Mouse (Mus musculus) c-Kit-positive CD71-positive TER-119-negative erythroid progenitor cells, embryonic 14.5 days (primary cell): ENCODE measurements around the gene Adm.

Source experiments
- DNase-seq: peaks from one replicate; pipeline ENCODE4 v3.0.0-alpha.2; 2013; ENCODE audit warnings: low read depth

The Adm gene

GRCm38 (mm10) chr7:110658378-110658928, 31.0 kb downstream of the Adm start:
- no peak for DNase-seq

GRCm38 (mm10) chr7:110666537-110666936, 39.1 kb downstream of the Adm start:
- no peak for DNase-seq

- no peak for DNase-seq
These were observed 40.8 kb downstream of the Adm start for GRCm38 (mm10) chr7:110668247-110668646.

GRCm38 (mm10) chr7:110668756-110669155, 41.3 kb downstream of the Adm start:
- DNase-seq: no peak

DNA sequence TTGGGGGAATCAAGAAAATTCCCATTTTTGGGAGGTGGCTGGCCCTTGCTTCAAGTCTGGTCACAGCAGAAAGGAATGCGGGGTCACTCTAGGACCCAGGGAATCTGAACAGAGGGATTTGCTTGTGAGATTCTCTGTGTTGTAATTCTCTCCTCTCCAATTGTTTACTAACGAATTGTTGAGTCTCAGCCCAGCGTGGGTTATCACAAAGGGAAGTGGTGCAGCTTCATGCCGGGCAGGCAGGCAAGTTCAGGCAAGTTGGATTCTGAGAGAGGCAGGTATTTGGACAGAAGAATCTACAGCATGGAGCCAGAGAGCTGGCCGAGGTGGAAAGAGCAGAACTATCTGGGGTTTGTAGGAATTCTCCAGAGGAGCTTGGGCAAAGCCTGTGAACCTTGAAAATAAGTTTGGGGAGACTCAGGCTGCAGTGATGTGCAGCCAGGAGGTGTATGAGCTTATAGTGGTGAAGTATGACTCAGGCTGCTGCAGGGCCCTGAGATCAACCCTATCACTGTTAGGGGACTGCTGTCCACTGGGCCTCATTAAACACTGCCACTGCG, 43.7 kb downstream of the Adm start:
- DNase-seq: no peak
